Mouse (Mus musculus): ENCODE results near the gene Hnrnpl. TPM values are rescaled to one million over a fixed set of nuclear protein-coding genes. Genes with fewer than 3 reads are reported as not detected.

The Hnrnpl gene
- polyA plus RNA-seq, 1 experiment from 2014 or later, result 144 TPM

- H3K9ac ChIP-seq (ENCODE audit: low read depth, low read length), result peak overlapping the region; percentile 65
- H3K4me3 ChIP-seq (ENCODE audit: low read depth, low read length), result peak overlapping the region; percentile 46
- H3K36me3 ChIP-seq (ENCODE audit: control insufficient read depth, insufficient read depth), result peaks cover 48% of the 10 kb centered on the region
- no peaks in the 10 kb centered on the region for H3K27me3 ChIP-seq (replicated peaks; ENCODE audit: control insufficient read depth, insufficient read depth, low read length)
- no peak for ATAC-seq
- peak; percentile 45; the same call in 1 of the 2 replicates for TF ChIP-seq CTCF (IDR thresholded peaks at IDR 0.05; ENCODE audit: low read depth)
- no peaks in the 10 kb centered on the region for H3K4me1 ChIP-seq (replicated peaks; ENCODE audit: control insufficient read depth, insufficient read depth, low read length)
- H3K27ac ChIP-seq (ENCODE audit: low read depth, low read length), result peak overlapping the region; percentile 76
- WGBS, result 25% methylated on average over 11 of the region's 11 CpGs
- no peaks in the 10 kb centered on the region for H3K9me3 ChIP-seq (ENCODE audit: control insufficient read depth)
- peak overlapping the region; percentile 67 for H3K4me2 ChIP-seq (replicated peaks; ENCODE audit: low read depth)
These were observed 17.5 kb downstream of the Hnrnpl start for GRCm38 (mm10) chr7:28825686-28826401.

GRCm38 (mm10) chr7:28826402-28826772 is 18.0 kb downstream of the Hnrnpl start:
- no peak for TF ChIP-seq CTCF (IDR thresholded peaks at IDR 0.05; ENCODE audit: low read depth)
- Histone ChIP-seq H3K36me3 (ENCODE audit: control insufficient read depth, insufficient read depth) (peaks cover 48% of the 10 kb centered on the region), H3K9ac (ENCODE audit: low read depth, low read length) (no peak overlapping the region), H3K9me3 (ENCODE audit: control insufficient read depth) (no peaks in the 10 kb centered on the region), H3K4me1 (replicated peaks; ENCODE audit: control insufficient read depth, insufficient read depth, low read length) (no peaks in the 10 kb centered on the region), H3K4me2 (replicated peaks; ENCODE audit: low read depth) (peak overlapping the region; percentile 67), H3K27ac (ENCODE audit: low read depth, low read length) (peak overlapping the region; percentile 76), H3K27me3 (replicated peaks; ENCODE audit: control insufficient read depth, insufficient read depth, low read length) (no peaks in the 10 kb centered on the region), H3K4me3 (ENCODE audit: low read depth, low read length) (0 out of 2 replicates have a peak overlapping the region, but pooled peaks have one; percentile 46)
- ATAC-seq, result no peak
- 81% methylated on average over 7 of the region's 7 CpGs for WGBS

- Histone ChIP-seq H3K4me2 (replicated peaks; ENCODE audit: low read depth) (no peak overlapping the region), H3K9ac (ENCODE audit: low read depth, low read length) (no peak overlapping the region), H3K9me3 (ENCODE audit: control insufficient read depth) (no peaks in the 10 kb centered on the region), H3K27me3 (replicated peaks; ENCODE audit: control insufficient read depth, insufficient read depth, low read length) (no peaks in the 10 kb centered on the region), H3K27ac (ENCODE audit: low read depth, low read length) (no peak overlapping the region), H3K36me3 (ENCODE audit: control insufficient read depth, insufficient read depth) (peaks cover 43% of the 10 kb centered on the region), H3K4me3 (ENCODE audit: low read depth, low read length) (no peak overlapping the region), H3K4me1 (replicated peaks; ENCODE audit: control insufficient read depth, insufficient read depth, low read length) (no peaks in the 10 kb centered on the region; the same call in 1 of the 2 replicates)
- 30% methylated on average over 3 of the region's 3 CpGs for WGBS
- no peak for TF ChIP-seq CTCF (IDR thresholded peaks at IDR 0.05; ENCODE audit: low read depth)
- ATAC-seq, result no peak
These were observed 19.0 kb downstream of the Hnrnpl start for GRCm38 (mm10) chr7:28827338-28827737.

GRCm38 (mm10) chr7:28829821-28830220 is 21.5 kb downstream of the Hnrnpl start:
- ATAC-seq, result no peak
- WGBS, result 92% methylated on average over 8 of the region's 8 CpGs
- no peaks in the 10 kb centered on the region; the same call in 1 of the 2 replicates for H3K4me1 ChIP-seq (replicated peaks; ENCODE audit: control insufficient read depth, insufficient read depth, low read length)
- no peaks in the 10 kb centered on the region for H3K9me3 ChIP-seq (ENCODE audit: control insufficient read depth)
- no peak for TF ChIP-seq CTCF (IDR thresholded peaks at IDR 0.05; ENCODE audit: low read depth)
- no peak overlapping the region for H3K27ac ChIP-seq (ENCODE audit: low read depth, low read length)
- no peaks in the 10 kb centered on the region for H3K27me3 ChIP-seq (replicated peaks; ENCODE audit: control insufficient read depth, insufficient read depth, low read length)
- H3K9ac ChIP-seq (ENCODE audit: low read depth, low read length), result no peak overlapping the region
- no peak overlapping the region for H3K4me3 ChIP-seq (ENCODE audit: low read depth, low read length)
- H3K4me2 ChIP-seq (replicated peaks; ENCODE audit: low read depth), result no peak overlapping the region
- H3K36me3 ChIP-seq (ENCODE audit: control insufficient read depth, insufficient read depth), result peaks cover 36% of the 10 kb centered on the region

- H3K9ac ChIP-seq (ENCODE audit: low read depth, low read length), result no peak overlapping the region
- H3K4me2 ChIP-seq (replicated peaks; ENCODE audit: low read depth), result no peak overlapping the region
- H3K36me3 ChIP-seq (ENCODE audit: control insufficient read depth, insufficient read depth), result peaks cover 39% of the 10 kb centered on the region
- no peak overlapping the region for H3K4me3 ChIP-seq (ENCODE audit: low read depth, low read length)
- no peaks in the 10 kb centered on the region for H3K27me3 ChIP-seq (replicated peaks; ENCODE audit: control insufficient read depth, insufficient read depth, low read length)
- ATAC-seq, result no peak
- no peaks in the 10 kb centered on the region for H3K9me3 ChIP-seq (ENCODE audit: control insufficient read depth)
- TF ChIP-seq CTCF (IDR thresholded peaks at IDR 0.05; ENCODE audit: low read depth), result no peak
- peak overlapping the region; percentile 94 for H3K27ac ChIP-seq (ENCODE audit: low read depth, low read length)
- H3K4me1 ChIP-seq (replicated peaks; ENCODE audit: control insufficient read depth, insufficient read depth, low read length), result no peaks in the 10 kb centered on the region; the same call in 1 of the 2 replicates
- WGBS, result 33% methylated on average over 5 of the region's 5 CpGs
These were observed 22.6 kb downstream of the Hnrnpl start for GRCm38 (mm10) chr7:28830981-28831380.

- Histone ChIP-seq H3K9ac (ENCODE audit: low read depth, low read length) (0 out of 2 replicates have a peak overlapping the region, but pooled peaks have one; percentile 11), H3K4me3 (ENCODE audit: low read depth, low read length) (no peak overlapping the region), H3K27me3 (replicated peaks; ENCODE audit: control insufficient read depth, insufficient read depth, low read length) (no peaks in the 10 kb centered on the region), H3K4me1 (replicated peaks; ENCODE audit: control insufficient read depth, insufficient read depth, low read length) (no peaks in the 10 kb centered on the region; the same call in 1 of the 2 replicates), H3K27ac (ENCODE audit: low read depth, low read length) (peak overlapping the region; percentile 94), H3K36me3 (ENCODE audit: control insufficient read depth, insufficient read depth) (peaks cover 37% of the 10 kb centered on the region), H3K9me3 (ENCODE audit: control insufficient read depth) (no peaks in the 10 kb centered on the region), H3K4me2 (replicated peaks; ENCODE audit: low read depth) (peak overlapping the region; percentile 37)
- ATAC-seq, result peak; percentile 37
- TF ChIP-seq CTCF (IDR thresholded peaks at IDR 0.05; ENCODE audit: low read depth), result no peak
- WGBS, result 49% methylated on average over 17 of the region's 17 CpGs
These were observed 23.2 kb downstream of the Hnrnpl start for GRCm38 (mm10) chr7:28831411-28832125.

Data from intestine, postnatal 0 days (tissue).